Mouse (Mus musculus) liver, adult 2 months (tissue): ENCODE measurements around the gene Map3k5. TPM values are rescaled to one million over a fixed set of nuclear protein-coding genes. Genes with fewer than 3 reads are reported as not detected.
A peak's percentile ranks its signal among the peaks of the same experiment; 100 is the strongest.

ENCODE experiments used
- DNase-seq: peaks from one replicate; pipeline ENCODE4 v3.0.0-alpha.2; 2011; ENCODE audit warnings: low read depth, low spot score; ENCODE audit errors: extremely low read depth
- H3K27ac ChIP-seq: fragments of 200-500 bp; replicated peaks from 2 replicates; pipeline ENCODE4 v1.5.1; 2012; ENCODE audit warnings: low read depth, mild to moderate bottlenecking, control low read depth, inconsistent platforms, low read length; ENCODE audit not compliant: insufficient read depth
- H3K27me3 ChIP-seq: fragments of 200-500 bp; 2 replicates; pipeline ENCODE4 v1.6.1; 2012; ENCODE audit warnings: mild to moderate bottlenecking, moderate library complexity, low read length, inconsistent platforms; ENCODE audit not compliant: control insufficient read depth, insufficient read depth
- H3K36me3 ChIP-seq: fragments of 200-500 bp; 2 replicates; pipeline ENCODE4 v1.6.1; 2012; ENCODE audit warnings: low read length, inconsistent platforms; ENCODE audit not compliant: control insufficient read depth, insufficient read depth
- H3K4me1 ChIP-seq: fragments of 200-500 bp; 2 replicates; pipeline ENCODE4 v1.6.1; 2011; ENCODE audit warnings: low read length; ENCODE audit not compliant: control insufficient read depth, insufficient read depth
- H3K4me3 ChIP-seq: fragments of 200-500 bp; 2 replicates; pipeline ENCODE4 v1.5.1; 2011; ENCODE audit warnings: low read depth, mild to moderate bottlenecking, control low read depth, low read length, moderate library complexity; ENCODE audit not compliant: insufficient read depth
- H3K79me2 ChIP-seq: fragments of 200-500 bp; 2 replicates; pipeline ENCODE4 v1.6.1; 2012; ENCODE audit warnings: inconsistent platforms, mild to moderate bottlenecking, low read length, moderate library complexity; ENCODE audit not compliant: control insufficient read depth, insufficient read depth
- H3K9ac ChIP-seq: fragments of 200-500 bp; 2 replicates; pipeline ENCODE4 v1.6.1; 2012; ENCODE audit warnings: low read depth, mild to moderate bottlenecking, control low read depth, inconsistent platforms, low read length
- CTCF ChIP-seq: fragments of 200-500 bp; IDR thresholded peaks from 2 replicates; pipeline ENCODE4 v1.5.1; 2011; ENCODE audit warnings: low read depth, low read length, control low read depth
- POLR2A ChIP-seq: fragments of 200-500 bp; IDR thresholded peaks from 2 replicates; pipeline ENCODE4 v1.6.1; 2011; ENCODE audit warnings: low read length, control low read depth; ENCODE audit not compliant: insufficient read depth; ENCODE audit errors: extremely low read depth
- WGBS: fragments of 180-500 bp; shearing (Covaris S2); methylation state at CpG from one replicate; pipeline ENCODE4 v1.1.7; 2018; 5-methylcytosine and 5-hydroxymethylcytosine counted together
- polyA plus RNA-seq: library from polyadenylated mRNA; depleted of rRNA; stranded (reverse); fragments of >200 nt; gene quantifications from 2 replicates; pipeline ENCODE4 v1.2.3, GENCODE M21; 2012; rRNA removed
- total RNA-seq: library from RNA; depleted of rRNA; stranded (reverse); fragments of >200 nt; gene quantifications from 2 replicates; pipeline ENCODE4 v1.2.3, GENCODE M21; 2014; rRNA removed

Gene Map3k5
- total and polyA plus RNA-seq, 2 experiments, result 2.9 to 25.4 TPM

DNA sequence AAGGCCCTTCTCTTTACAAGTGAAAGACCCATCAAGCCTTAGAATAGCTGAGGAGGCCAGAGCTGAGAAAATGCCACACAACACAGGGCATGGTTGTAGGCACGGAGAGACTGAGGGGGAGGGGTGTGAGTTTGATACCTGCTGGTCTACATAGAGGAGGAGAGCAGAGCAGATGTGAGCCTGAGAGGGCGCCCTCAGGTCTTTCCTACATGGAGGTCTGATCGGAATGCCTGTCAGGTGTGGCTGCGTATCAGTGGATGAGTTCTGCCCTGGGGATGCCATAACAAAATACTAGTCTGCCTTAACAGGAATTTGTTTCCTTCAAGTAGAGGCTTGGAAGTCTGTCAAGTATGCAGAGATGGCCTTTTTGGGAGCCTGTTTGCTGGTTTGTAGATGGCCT lies 251.0 kb downstream of the Map3k5 start:
- no peak for DNase-seq
- H3K27ac ChIP-seq, result no peak overlapping the region
- no peaks in the 10 kb centered on the region for H3K36me3 ChIP-seq
- no peak overlapping the region for H3K9ac ChIP-seq
- H3K79me2 ChIP-seq, result peaks cover 44% of the 10 kb centered on the region
- peaks cover 17% of the 10 kb centered on the region for H3K4me1 ChIP-seq
- H3K27me3 ChIP-seq, result no peaks in the 10 kb centered on the region
- 94% methylated on average over 4 of the region's 4 CpGs for WGBS
- H3K4me3 ChIP-seq, result no peak overlapping the region
- TF ChIP-seq POLR2A, result no peak
- no peak for TF ChIP-seq CTCF

DNA sequence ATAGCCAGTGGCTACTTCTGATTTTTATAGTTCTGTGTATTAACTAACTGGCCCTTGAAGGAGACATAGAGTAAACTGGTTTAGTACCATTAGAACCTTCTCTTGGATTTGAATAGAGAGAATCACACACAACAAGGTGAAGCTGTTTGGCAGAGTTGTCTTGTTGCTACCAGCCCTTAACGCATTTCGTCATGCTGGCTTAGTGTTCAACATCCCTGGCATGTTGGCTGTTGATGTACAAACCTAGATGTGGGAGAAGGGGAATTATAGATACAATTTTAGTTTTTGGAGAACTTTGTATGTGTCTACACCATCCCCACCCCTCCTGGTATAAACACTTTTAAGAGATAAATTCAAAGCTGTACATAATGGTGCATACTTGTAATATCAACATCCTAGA lies 251.5 kb downstream of the Map3k5 start:
- Histone ChIP-seq H3K4me3 (no peak overlapping the region), H3K9ac (no peak overlapping the region), H3K27ac (no peak overlapping the region), H3K4me1 (peaks cover 17% of the 10 kb centered on the region), H3K27me3 (no peaks in the 10 kb centered on the region), H3K36me3 (no peaks in the 10 kb centered on the region), H3K79me2 (peaks cover 42% of the 10 kb centered on the region)
- peak; percentile 59 for DNase-seq
- WGBS, result 49% methylated on average over 2 of the region's 2 CpGs
- TF ChIP-seq POLR2A (no peak), CTCF (no peak)

DNA sequence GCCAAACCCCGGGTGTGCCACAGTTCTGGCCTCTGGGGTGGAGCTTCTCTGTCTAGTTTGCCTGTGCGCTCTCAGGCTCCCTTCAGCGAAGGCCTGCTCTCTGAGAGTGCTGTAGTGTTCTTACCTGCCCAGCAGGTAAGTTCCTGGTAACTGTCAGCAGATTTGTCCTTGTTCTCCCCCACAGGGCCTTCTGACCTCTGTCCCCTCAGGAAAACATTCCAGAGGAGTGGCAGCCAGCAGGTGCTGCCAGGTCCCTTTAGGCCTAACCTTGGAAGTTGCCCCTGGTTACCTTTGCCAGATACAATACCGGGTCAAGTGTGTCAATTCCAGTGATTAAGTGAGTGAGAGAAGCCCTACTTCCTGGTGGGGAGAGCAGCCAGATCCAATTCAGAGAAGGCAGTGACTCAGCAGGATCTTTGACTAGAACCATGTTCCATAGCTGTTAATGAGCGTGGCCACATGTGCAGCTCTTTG lies 252.6 kb downstream of the Map3k5 start:
- peak; percentile 98 for DNase-seq
- Histone ChIP-seq H3K27ac (peak overlapping the region; percentile 78), H3K36me3 (no peaks in the 10 kb centered on the region), H3K4me1 (peaks cover 17% of the 10 kb centered on the region), H3K9ac (0 out of 2 replicates have a peak overlapping the region, but pooled peaks have one; percentile 1), H3K27me3 (no peaks in the 10 kb centered on the region), H3K4me3 (no peak overlapping the region), H3K79me2 (peaks cover 40% of the 10 kb centered on the region; the same call in 1 of the 2 replicates)
- 22% methylated on average over 5 of the region's 5 CpGs for WGBS
- TF ChIP-seq POLR2A (no peak), CTCF (no peak)

DNA sequence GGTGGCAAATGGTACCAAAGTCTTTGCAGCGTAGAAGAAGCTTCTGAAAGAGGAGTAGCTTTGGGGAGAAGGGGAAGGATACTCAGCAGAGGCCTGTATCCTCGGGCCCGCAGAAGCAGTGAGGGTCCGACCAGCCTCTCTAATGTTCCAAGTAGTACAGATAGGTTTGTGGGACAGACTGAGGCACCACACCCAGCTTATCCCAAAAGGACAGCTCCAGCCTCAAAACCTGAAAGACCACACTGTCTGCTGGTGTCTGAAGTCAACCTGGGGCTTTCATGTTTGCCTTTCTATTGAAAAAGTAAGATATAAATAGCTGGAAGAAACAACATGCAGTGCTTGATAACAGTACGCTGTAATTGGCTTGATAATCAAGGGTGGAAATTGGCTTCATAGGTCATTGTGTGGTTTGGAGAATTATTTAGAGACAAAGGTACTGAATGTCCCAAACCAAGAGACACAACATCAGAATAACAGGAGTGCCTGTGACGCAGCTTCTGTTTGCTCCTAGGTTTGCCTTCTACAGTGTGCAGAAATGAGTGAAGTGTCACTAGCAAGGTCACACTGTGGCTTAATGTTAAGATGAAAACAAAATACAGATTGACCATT lies 256.0 kb downstream of the Map3k5 start:
- 79% methylated on average over 6 of the region's 6 CpGs for WGBS
- TF ChIP-seq POLR2A, result no peak
- TF ChIP-seq CTCF, result no peak
- Histone ChIP-seq H3K9ac (no peak overlapping the region), H3K79me2 (peaks cover 25% of the 10 kb centered on the region; the same call in 1 of the 2 replicates), H3K4me3 (no peak overlapping the region), H3K27me3 (no peaks in the 10 kb centered on the region), H3K4me1 (peaks cover 14% of the 10 kb centered on the region), H3K27ac (no peak overlapping the region), H3K36me3 (no peaks in the 10 kb centered on the region)
- DNase-seq, result peak; percentile 65

Other genes starting within 250 kb of the Map3k5 start
- not detected in 2 replicates for gene Il20ra, start 221.9 kb upstream of the Map3k5 start, total RNA-seq
- gene Il20ra, start 221.9 kb upstream of the Map3k5 start, polyA plus RNA-seq, result not detected in 2 replicates
- not detected in 2 replicates for gene Slc35d3, start 83.0 kb upstream of the Map3k5 start, total RNA-seq
- gene Slc35d3, start 83.0 kb upstream of the Map3k5 start, polyA plus RNA-seq, result 0.04 TPM in 1 of 2 replicates, not detected in the other
- 112 and 114 TPM in 2 replicates for gene Pex7, start 26.8 kb upstream of the Map3k5 start, total RNA-seq
- gene Pex7, start 26.8 kb upstream of the Map3k5 start, polyA plus RNA-seq, result 118 and 129 TPM in 2 replicates
- gene Map7, start 214.0 kb downstream of the Map3k5 start, total RNA-seq, result 13.7 and 15.6 TPM in 2 replicates
- 9.5 and 11.1 TPM in 2 replicates for gene Map7, start 214.0 kb downstream of the Map3k5 start, polyA plus RNA-seq